Mouse (Mus musculus) urinary bladder, adult 2 months (tissue): Measurements from ENCODE around the gene Olfr453. TPM values are rescaled to one million over a fixed set of nuclear protein-coding genes. Genes with fewer than 3 reads are reported as not detected.

ENCODE experiments used
- DNase-seq: peaks from one replicate; pipeline ENCODE4 v3.0.0; 2022; ENCODE audit warnings: low spot score
- polyA plus RNA-seq: library from polyadenylated mRNA; depleted of rRNA; stranded (reverse); fragments of >200 nt; gene quantifications from 2 replicates; pipeline ENCODE4 v1.2.3, GENCODE M21; 2012; rRNA removed

Olfr453 gene
- not detected in 2 replicates for polyA plus RNA-seq

DNA sequence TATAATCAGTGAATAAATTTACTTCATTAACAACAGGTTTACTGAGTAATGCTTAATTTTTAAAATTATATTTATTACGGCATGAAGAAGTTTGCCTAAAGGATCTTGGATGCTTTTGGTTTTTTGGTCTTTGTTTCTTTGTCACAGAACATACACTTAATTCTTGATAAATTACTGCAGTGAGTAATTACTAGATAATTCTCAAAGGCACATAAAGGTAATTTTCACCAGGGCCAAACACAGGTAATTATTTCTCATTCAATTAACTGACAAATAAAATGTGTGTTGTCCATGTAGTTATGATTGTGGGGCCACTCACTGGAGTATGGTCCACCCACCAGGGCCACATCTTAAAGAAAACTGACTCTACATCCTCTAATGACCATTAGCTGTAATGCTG, at the start of gene Olfr453:
Gene Olfr453 (plus strand): TSS at position 301 of the 400 bp plus-strand sequence.
- no peak for DNase-seq

DNA sequence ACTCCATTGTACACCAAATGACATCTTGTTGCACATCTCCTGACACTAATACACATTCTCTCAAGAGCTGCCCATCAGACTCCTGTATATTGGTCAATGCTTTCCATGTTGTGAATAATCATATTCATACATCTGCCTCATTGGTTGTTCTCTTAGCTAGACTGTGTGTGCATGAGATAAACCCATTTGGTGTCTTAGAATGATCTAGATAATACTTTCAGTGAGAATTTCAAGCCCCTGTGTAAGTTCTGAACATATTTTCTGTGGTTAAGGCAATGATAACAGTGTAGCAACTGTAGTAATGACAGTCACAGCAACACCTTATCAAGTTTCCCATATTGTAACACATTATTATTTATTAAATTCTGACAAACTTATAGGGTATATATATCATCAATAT, 49.4 kb upstream of the Olfr453 start:
- no peak for DNase-seq

DNA sequence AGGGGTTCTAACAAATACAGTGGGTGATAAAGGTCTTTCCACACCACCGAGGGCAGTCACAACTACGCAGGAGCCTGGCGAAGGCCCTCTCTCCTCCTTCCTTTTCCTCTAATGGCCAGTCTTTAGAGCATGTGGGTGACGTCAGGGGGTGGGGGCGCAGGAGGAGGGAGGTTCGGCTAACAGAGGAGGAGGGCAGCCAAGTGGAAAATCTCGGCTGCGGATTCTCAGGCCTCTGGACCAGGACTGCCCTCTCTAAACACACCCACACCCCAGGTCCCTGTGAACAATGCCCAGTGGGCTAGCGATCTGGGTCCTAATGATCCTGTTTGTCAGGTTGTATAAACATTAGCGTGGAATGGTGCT, 47.0 kb upstream of the Olfr453 start:
- peak; percentile 39 for DNase-seq

DNA sequence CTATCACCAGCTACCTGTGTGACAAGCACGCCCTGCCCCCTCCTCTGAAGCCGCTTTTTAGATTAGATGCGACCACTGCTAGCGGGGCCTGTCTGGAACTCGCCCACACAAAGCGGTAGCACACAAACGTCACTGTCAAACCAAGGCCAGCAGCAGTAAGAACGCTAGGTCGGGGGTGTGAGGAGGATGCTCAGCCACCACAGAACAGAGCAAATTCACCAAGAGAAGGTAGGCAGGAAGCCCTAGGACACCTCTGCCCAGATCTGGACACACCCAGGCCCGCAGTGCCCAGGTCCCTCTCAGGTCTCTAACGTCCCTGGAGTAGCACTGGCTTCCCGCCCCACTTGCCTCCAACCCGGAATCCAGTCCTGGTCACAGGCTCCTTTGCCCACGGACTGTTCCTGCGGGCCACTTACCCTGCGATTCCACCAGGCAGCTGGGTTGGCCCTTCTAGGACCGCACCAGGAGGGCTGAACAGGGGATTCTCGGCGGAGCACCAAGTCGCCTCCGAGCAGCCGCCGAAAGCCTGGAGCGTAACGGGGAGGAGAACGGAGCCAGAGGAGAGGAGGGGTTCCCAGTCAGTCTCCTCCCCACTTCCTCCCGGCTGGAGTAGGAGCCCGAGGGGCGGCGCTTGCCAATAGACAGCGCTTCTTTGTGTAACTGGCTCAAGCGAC, 46.5 kb upstream of the Olfr453 start:
- peak; percentile 67 for DNase-seq

DNA sequence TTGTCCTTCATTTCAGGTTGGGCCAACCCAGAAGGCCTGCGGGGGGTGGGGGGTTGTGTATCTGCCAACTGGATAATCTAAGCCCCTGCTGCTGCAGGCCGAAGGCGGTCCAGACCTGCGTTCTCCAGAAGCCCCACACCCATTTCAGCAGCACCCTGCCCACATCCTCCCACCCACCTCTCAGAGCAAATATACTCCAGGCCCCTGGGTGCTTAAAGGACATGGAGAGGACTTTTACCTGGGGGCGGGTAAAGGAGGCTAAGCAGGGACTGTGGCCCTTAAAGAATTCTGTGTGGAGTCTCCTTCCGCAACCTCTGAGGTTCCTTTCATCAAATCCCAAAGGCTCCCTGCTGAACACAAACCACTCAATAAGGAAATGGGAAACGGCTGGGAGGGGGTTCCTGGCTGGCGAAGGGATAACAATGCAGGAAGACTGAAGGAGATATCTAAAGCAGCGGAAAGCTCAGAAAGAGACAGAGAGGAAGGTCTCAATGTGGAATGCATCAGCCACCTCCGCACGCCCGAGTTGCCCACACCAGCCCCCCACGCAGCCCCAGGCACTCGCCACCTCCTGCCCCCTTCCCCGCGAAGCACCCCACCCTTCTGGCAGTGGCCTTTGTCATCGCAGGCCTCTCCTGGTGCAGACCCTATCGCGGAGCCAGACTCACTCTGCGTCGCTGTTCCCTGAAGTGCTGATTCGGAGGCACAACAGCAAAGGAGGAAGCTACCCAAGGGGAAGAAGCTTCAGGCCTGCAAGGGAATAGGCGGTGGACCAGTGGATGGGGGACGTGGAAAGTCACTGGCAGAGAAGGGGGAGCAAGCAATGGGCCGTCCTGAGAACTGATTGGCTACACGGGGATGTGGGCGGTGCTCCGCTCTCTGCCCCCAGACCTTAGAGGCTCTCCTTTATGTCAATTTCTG, 29.6 kb upstream of the Olfr453 start, which contains the start of gene Tcaf1:
Gene Tcaf1 (minus strand): TSS at position 798 of the 921 bp plus-strand sequence.
- no peak for DNase-seq

DNA sequence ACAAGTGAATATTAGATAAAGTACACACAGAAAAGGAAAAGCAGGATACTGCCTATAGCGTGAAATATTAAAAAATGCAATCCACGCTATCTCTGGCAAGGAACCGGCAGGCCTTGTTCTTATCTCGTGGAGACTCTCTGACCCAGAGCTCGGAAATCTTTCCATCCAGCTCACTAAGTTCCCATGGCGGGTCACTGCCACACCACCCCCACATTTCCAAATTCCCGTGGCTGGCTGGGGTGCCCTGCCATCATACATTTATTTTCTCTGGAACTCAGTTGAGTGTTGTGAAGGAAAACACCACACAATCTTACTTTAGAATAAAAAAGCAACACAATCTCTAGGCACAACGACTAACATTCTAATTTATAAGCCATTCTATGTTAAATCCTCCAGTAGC, 24.5 kb upstream of the Olfr453 start:
- DNase-seq = no peak

DNA sequence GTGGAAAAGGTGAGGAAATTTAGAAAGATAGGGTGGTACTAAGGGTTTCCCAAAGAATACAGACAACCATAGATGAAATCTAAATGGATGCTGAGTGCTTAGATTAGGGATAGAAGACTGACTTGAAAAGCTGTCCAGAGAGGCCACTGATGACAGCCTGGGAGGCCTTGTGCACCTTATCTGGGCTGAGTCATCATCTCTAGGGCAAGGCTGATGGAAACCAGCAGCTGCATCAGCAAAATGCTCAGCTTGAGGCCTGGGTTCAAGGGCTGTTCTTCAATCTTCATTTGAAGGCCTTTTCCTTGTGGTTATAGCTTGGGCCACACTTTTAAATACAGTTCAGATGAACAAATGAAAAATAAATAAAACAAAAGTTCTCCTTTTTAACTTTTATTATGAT, 21.2 kb upstream of the Olfr453 start:
- no peak for DNase-seq

DNA sequence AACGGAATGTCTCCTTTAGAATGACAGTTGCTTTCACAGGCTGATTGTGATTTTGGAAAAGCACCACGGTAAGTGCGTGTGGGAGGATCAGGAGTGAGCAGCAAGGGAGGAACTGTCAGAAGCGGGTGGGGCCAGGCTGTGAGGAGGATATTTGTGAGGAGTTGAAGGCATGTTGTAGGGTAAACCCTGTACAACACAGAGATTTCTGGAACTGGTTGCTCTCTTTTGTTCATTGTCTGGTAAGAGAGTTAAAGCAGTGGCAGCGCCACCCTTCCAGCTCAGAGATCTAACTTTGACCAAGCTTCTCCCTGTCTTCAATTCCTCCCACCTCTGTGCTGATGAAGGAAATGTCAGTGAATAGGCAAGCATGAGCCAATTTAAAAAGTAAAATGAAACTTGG, 3.1 kb downstream of the Olfr453 start:
- no peak for DNase-seq

DNA sequence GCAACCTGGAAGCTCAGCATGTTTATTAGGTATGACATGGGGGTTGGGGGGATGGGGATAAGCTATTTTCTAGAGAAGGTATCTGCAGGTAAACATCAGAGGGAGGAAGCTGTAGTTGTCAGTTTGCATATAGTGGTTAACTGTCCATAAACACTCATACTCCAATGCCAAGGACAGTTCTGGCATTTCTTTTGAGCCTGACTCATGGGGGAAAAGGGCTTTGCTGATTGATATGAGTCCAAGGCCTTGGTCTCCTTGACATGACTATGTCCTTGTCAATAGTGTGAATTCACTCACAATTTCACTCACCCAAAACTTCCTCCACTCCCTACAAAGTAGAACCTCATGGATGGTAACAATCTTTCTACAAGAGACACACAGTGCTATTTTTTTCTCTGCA, 8.7 kb downstream of the Olfr453 start:
- no peak for DNase-seq

DNA sequence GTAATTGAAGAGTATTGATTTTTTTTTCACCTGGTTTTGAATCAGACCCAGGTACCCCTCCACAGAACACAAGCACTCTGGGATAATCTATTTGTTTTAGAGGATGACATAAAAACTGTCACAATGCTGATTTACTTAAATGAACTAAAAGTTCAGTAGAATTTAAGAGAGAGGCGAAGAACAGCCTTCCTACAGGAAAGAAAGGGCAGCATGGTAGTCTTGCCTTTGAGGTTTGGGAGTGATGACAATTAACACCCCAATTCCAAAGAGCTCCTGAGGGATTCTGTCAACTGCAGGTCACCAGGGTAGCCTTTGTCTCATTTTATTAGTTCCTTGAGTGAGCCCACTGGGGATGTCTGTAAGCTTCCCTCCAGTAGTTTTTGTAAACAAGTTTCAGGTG, 16.9 kb downstream of the Olfr453 start, which contains the start of gene Olfr38:
Gene Olfr38 (plus strand): TSS at position 301 of the 400 bp plus-strand sequence.
- DNase-seq = no peak

DNA sequence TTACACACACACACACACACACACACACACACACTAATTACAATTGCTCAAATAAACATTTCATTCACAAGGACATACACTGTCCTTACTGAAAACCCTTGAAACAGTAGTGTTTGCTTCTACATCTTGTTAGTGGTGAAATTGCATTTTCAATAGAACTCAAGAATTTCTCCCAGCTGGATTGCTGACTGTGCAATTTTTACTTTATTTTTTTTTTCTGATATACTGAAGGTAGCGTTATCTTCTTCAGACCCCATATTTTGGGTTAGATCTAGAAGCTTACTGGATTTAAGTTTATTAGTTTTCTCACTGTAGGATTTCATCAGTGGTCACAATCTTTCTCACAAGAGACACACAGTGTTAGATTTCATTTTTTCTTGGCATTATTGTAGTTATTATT, 37.9 kb downstream of the Olfr453 start:
- DNase-seq = no peak

DNA sequence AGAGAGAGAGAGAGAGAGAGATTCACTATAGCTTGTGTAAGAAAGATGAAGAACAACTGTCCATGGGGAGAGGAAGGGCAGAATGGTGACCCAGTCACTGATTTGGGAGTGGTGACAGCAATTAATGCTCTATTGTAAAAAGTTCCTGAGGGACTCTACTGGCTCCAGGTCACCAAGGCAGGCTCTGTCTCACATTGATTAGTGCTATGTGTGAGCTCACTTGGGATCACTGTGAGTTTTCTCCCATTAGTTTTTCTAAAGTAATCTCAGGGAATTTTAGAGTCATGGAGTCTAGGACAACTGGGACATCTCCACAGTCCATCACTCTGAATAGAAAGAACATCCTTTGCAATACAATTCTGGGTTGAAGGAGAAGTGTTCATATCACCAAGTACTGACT, 45.6 kb downstream of the Olfr453 start, which contains the start of gene Olfr452:
Gene Olfr452 (plus strand): TSS at position 301 of the 400 bp plus-strand sequence.
- no peak for DNase-seq

DNA sequence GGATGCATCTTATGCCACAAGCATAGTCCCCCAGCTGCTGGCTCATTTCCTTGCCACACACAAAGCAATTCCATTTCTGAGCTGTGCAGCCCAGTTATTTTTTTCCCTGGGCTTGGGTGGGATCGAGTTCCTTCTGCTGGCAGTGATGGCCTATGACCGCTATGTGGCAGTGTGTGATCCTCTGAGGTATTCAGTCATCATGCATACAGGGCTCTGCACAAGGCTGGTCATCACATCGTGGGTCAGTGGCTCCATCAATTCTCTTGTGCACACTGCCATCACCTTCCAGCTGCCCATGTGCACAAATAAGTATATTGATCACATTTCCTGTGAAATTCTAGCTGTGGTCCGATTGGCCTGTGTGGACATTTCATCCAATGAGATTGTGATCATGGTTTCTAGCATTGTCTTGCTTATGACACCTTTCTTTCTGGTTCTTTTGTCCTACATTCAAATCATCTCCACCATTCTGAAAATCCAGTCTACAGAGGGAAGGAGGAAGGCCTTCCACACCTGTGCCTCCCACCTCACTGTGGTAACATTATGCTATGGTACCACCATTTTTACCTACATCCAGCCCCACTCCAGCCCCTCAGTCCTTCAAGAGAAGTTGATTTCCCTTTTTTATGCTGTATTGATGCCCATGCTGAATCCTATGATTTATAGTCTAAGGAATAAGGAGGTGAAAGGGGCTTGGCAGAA, 51.2 kb downstream of the Olfr453 start:
- DNase-seq = no peak

DNA sequence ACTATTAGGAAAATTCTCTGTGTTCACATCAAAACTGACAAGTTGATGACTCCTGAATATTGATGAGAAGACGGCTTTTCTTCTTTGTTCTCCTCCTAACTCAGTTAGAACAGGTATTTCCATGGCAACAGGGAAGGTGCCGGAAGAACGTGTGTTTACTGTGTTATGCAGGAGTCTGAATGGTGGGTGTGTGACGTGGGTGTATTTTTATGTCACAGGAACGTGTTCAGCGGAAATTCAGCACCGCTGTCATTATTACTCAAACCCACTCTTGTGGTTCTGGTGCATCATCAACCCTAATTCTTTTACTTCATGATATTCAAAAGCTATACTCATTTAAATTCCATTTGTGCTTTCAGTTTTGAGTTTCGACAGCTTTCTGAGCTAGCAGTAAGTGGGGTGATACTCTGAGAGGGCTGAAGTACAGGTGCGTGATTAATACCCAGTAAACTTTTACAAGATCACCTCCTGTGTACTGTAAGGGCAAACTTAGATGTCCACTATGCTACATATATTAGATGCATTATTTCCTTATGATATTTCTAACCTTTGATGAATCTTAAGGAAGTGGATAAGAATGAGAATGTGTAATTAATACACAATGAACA, 51.9 kb downstream of the Olfr453 start:
- DNase-seq = no peak

DNA sequence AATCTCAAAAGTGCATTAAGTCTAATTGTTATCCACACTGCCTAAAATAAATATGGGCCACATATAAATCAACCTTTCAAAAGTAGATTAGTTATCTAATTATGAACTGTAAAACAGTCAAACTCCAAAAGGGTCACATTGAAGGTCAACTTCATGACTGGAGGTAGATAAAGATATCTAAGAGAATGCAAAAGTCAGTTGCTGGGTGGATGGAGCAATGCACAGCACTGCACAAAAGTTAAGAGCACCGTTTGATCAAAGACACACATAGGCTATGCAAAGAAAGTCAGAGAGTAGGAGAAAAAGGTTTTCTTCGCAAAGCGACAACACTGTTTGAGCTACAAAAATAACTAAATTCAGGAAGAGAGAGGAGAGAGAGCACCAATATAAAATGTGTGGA, 55.8 kb downstream of the Olfr453 start:
- no peak for DNase-seq

Other genes with a start within 250 kb of the Olfr453 start
- 0.01 TPM in 1 of 2 replicates, not detected in the other for gene Olfr455, start 191.8 kb upstream of the Olfr453 start, polyA plus RNA-seq
- gene Tcaf3, start 141.7 kb upstream of the Olfr453 start, polyA plus RNA-seq = not detected in 2 replicates
- 4.8 and 7.3 TPM in 2 replicates for gene Tcaf2, start 94.1 kb upstream of the Olfr453 start, polyA plus RNA-seq
- gene Tcaf1, start 29.3 kb upstream of the Olfr453 start, polyA plus RNA-seq = 26.5 and 30.1 TPM in 2 replicates
- not detected in 2 replicates for gene Olfr38, start 17.0 kb downstream of the Olfr453 start, polyA plus RNA-seq
- not detected in 2 replicates for gene Olfr452, start 45.7 kb downstream of the Olfr453 start, polyA plus RNA-seq
- gene Olfr450, start 72.6 kb downstream of the Olfr453 start, polyA plus RNA-seq = not detected in 2 replicates
- not detected in 2 replicates for gene Olfr449, start 95.0 kb downstream of the Olfr453 start, polyA plus RNA-seq
- not detected in 2 replicates for gene Olfr448, start 151.1 kb downstream of the Olfr453 start, polyA plus RNA-seq
- not detected in 2 replicates for gene Olfr447, start 169.5 kb downstream of the Olfr453 start, polyA plus RNA-seq
- gene Olfr446, start 182.0 kb downstream of the Olfr453 start, polyA plus RNA-seq = not detected in 2 replicates
- not detected in 2 replicates for gene Olfr444, start 209.7 kb downstream of the Olfr453 start, polyA plus RNA-seq